Comparison of ENCODE assay signal across 11 mouse cellular contexts in genomic region chr4:107422176-107422575, GRCm38 (mm10). TPM values are rescaled to one million over a fixed set of nuclear protein-coding genes. Genes with fewer than 3 reads are reported as not detected.
A peak's percentile ranks its signal among the peaks of the same experiment; 100 is the strongest.
DNase-seq lines count a peak whose midpoint lies in the region; ATAC-seq and TF ChIP-seq lines count a peak whose summit lies in the region.
"Had no signal": no experiment of that assay in that cellular context is flagged by ENCODE, and none has a peak within 500 bp of the region (broad histone marks: within the 10 kb centered on the region; RNA-seq: fewer than 3 reads in every experiment).

No protein-coding gene starts in this region.

- peaks cover 3% of the 10 kb centered on the region; the same call in 1 of the 2 replicates for H3K36me3 ChIP-seq in forebrain, embryonic 14.5 days (ENCODE audit: control insufficient read depth, insufficient read depth, low read length)
- peaks cover 7% of the 10 kb centered on the region; the same call in 1 of the 2 replicates for H3K36me3 ChIP-seq in forebrain, embryonic 12.5 days (replicated peaks)
- no peaks in the 10 kb centered on the region; the same call in 1 of the 2 replicates for H3K36me3 ChIP-seq in liver, embryonic 14.5 days (replicated peaks; ENCODE audit: control insufficient read depth, insufficient read depth, low read depth)

- no peak overlapping the region for H3K27ac ChIP-seq in forebrain, embryonic 14.5 days (ENCODE audit: low read depth, low read length)
- H3K27ac ChIP-seq in forebrain, embryonic 12.5 days = no peak overlapping the region
- no peak overlapping the region for H3K27ac ChIP-seq in liver, embryonic 14.5 days
- H3K27ac ChIP-seq: neural tube, embryonic 12.5 days had no signal

- DNase-seq in forebrain, embryonic 14.5 days (ENCODE audit: low spot score) = peak; percentile 74
- peak; percentile 76 for DNase-seq in 3T3-L1 (ENCODE audit: low read depth, low spot score)
- peak; percentile 77 for DNase-seq in brain, embryonic 14.5 days (ENCODE audit: low read depth)
- DNase-seq in heart, postnatal 10 days = peak; percentile 45 to 70
- no peak for DNase-seq in liver, embryonic 14.5 days (ENCODE audit: low read depth in 3 of 3, low spot score in 3 of 3)
- DNase-seq in T-cell, adult 2 months (ENCODE audit: low spot score) = no peak
- no peak for DNase-seq in gastrocnemius, adult 8-10 months (ENCODE audit: low spot score in 2 of 2)

- no peaks in the 10 kb centered on the region for H3K9me3 ChIP-seq in forebrain, embryonic 14.5 days (replicated peaks; ENCODE audit: control insufficient read depth, low read length)
- no peaks in the 10 kb centered on the region for H3K9me3 ChIP-seq in forebrain, embryonic 12.5 days
- H3K9me3 ChIP-seq in liver, embryonic 14.5 days (ENCODE audit: control insufficient read depth, low read length) = no peaks in the 10 kb centered on the region
- H3K9me3 ChIP-seq: G1E; neural tube, embryonic 12.5 days had no signal

- no peak for TF ChIP-seq EP300 in liver, embryonic 14.5 days (IDR thresholded peaks at IDR 0.05; ENCODE audit: low read depth)

- intact Hi-C loops in heart, postnatal 10 days (cut with DNase I) = loop anchor here (1.0 to 2.0 kb wide), 2 partner anchors 31 to 231 kb away; no protein-coding TSS in a partner anchor

- H3K4me3 ChIP-seq in forebrain, embryonic 14.5 days (ENCODE audit: low read depth, low read length) = no peak overlapping the region
- H3K4me3 ChIP-seq in forebrain, embryonic 12.5 days (replicated peaks) = no peak overlapping the region
- no peak overlapping the region for H3K4me3 ChIP-seq in liver, embryonic 14.5 days (ENCODE audit: insufficient read depth in 1 of 2, low read depth in 2 of 2, low read length in 2 of 2)
- H3K4me3 ChIP-seq: neural tube, embryonic 12.5 days had no signal

- WGBS in forebrain, embryonic 14.5 days = 21% methylated on average over 6 of the region's 6 CpGs
- 20% methylated on average over 6 of the region's 6 CpGs for WGBS in forebrain, embryonic 12.5 days
- 24% methylated on average over 6 of the region's 6 CpGs for WGBS in liver, embryonic 14.5 days (ENCODE audit: insufficient replicate concordance)

- H3K4me1 ChIP-seq in forebrain, embryonic 14.5 days (ENCODE audit: control insufficient read depth, insufficient read depth, low read length) = peaks cover 5% of the 10 kb centered on the region; the same call in 1 of the 2 replicates
- H3K4me1 ChIP-seq in forebrain, embryonic 12.5 days = peaks cover 6% of the 10 kb centered on the region; the same call in 1 of the 2 replicates
- H3K4me1 ChIP-seq in liver, embryonic 14.5 days (replicated peaks; ENCODE audit: control insufficient read depth in 2 of 2, insufficient read depth in 2 of 2, low read length in 1 of 2) = no peaks in the 10 kb centered on the region; a peak in 2 of 4 replicates

- no peak overlapping the region for H3K4me2 ChIP-seq in forebrain, embryonic 14.5 days (ENCODE audit: low read length)
- no peak overlapping the region for H3K4me2 ChIP-seq in forebrain, embryonic 12.5 days
- H3K4me2 ChIP-seq in liver, embryonic 14.5 days (ENCODE audit: low read depth) = peak overlapping the region; percentile 63

- no peak for TF ChIP-seq POLR2A in brain, embryonic 14.5 days (IDR thresholded peaks at IDR 0.05; ENCODE audit: borderline replicate concordance, extremely low read depth, insufficient read depth, insufficient read length, poor library complexity, severe bottlenecking)

- H3K27me3 ChIP-seq in forebrain, embryonic 14.5 days (replicated peaks; ENCODE audit: control insufficient read depth, insufficient read depth, low read length) = no peaks in the 10 kb centered on the region
- H3K27me3 ChIP-seq in forebrain, embryonic 12.5 days = no peaks in the 10 kb centered on the region
- H3K27me3 ChIP-seq in liver, embryonic 14.5 days (ENCODE audit: control insufficient read depth, insufficient read depth, low read length) = no peaks in the 10 kb centered on the region
- H3K27me3 ChIP-seq: neural tube, embryonic 12.5 days had no signal

- ATAC-seq in forebrain, embryonic 14.5 days = peak; percentile 34; the same call in 1 of the 2 replicates
- ATAC-seq in forebrain, embryonic 12.5 days (ENCODE audit: low FRiP score) = no peak
- ATAC-seq in liver, embryonic 14.5 days (ENCODE audit: insufficient read depth) = no peak

- peak; percentile 73; the same call in 1 of the 2 replicates for TF ChIP-seq CTCF in brain, embryonic 14.5 days (IDR thresholded peaks at IDR 0.05; ENCODE audit: borderline replicate concordance, extremely low read depth, insufficient read depth, insufficient read length)
- TF ChIP-seq CTCF in liver, embryonic 14.5 days (IDR thresholded peaks at IDR 0.05; ENCODE audit: low read depth) = peak; percentile 65

- H3K9ac ChIP-seq in forebrain, embryonic 14.5 days (ENCODE audit: low read length) = no peak overlapping the region
- no peak overlapping the region for H3K9ac ChIP-seq in forebrain, embryonic 12.5 days
- H3K9ac ChIP-seq in liver, embryonic 14.5 days (replicated peaks) = no peak overlapping the region
- H3K9ac ChIP-seq: neural tube, embryonic 12.5 days had no signal

RNA-seq across cellular contexts. Expression of gene Glis1, which starts 12.2 kb away (rescaled TPM):
- 0.27 and 0.40 TPM in 2 replicates for polyA plus RNA-seq in forebrain, embryonic 14.5 days (2014; fragmentation: Nextera tagmentation; extraction: Ambion mirVana)
- polyA plus RNA-seq in forebrain, embryonic 12.5 days (2016; fragmentation: Nextera tagmentation; extraction: Ambion mirVana) = 3.4 and 3.8 TPM in 2 replicates
- polyA plus RNA-seq in brain, embryonic 14.5 days (2012; rRNA removed) = 1.3 and 1.4 TPM in 2 replicates
- total RNA-seq in heart, postnatal 10 days (2021) = under 1 TPM in 1 of 2 experiments, not detected in 1; 0.38 TPM
- polyA plus RNA-seq in liver, embryonic 14.5 days (2012; rRNA removed) = 0.17 and 0.35 TPM in 2 replicates
- 0.10 and 0.40 TPM in 2 replicates for polyA plus RNA-seq in liver, embryonic 14.5 days (2014; fragmentation: Nextera tagmentation; extraction: Ambion mirVana)
- total RNA-seq in gastrocnemius, adult 8-10 months (2022) = under 1 TPM in 3 of 4 experiments, not detected in 1; 0.12 to 0.58 (median 0.31) TPM
- total RNA-seq: hematopoietic stem cell, adult 5-6 weeks had no signal

RNA-seq across cellular contexts. Expression of gene Ndc1, which starts 54.6 kb away (rescaled TPM):
- polyA plus RNA-seq in forebrain, embryonic 14.5 days (2014; fragmentation: Nextera tagmentation; extraction: Ambion mirVana) = 23.9 and 25.0 TPM in 2 replicates
- 38.8 and 39.9 TPM in 2 replicates for polyA plus RNA-seq in forebrain, embryonic 12.5 days (2016; fragmentation: Nextera tagmentation; extraction: Ambion mirVana)
- 20.2 and 24.9 TPM in 2 replicates for polyA plus RNA-seq in brain, embryonic 14.5 days (2012; rRNA removed)
- 10 to 100 TPM; 15.0 to 16.7 TPM for total RNA-seq in heart, postnatal 10 days (2021)
- polyA plus RNA-seq in liver, embryonic 14.5 days (2012; rRNA removed) = 8.7 and 9.6 TPM in 2 replicates
- 17.2 and 21.2 TPM in 2 replicates for polyA plus RNA-seq in liver, embryonic 14.5 days (2014; fragmentation: Nextera tagmentation; extraction: Ambion mirVana)
- total RNA-seq in gastrocnemius, adult 8-10 months (2022) = 1 to 10 TPM; 5.8 to 9.5 (median 6.5) TPM

Comparison
In these comparisons a context has a peak if more than half of its experiments do, and no peak if none do; other contexts are left out.
1. DNase-seq: peak in forebrain, embryonic 14.5 days (single experiment), 3T3-L1 (single experiment), brain, embryonic 14.5 days (single experiment) and heart, postnatal 10 days (2 of 2); none in liver, embryonic 14.5 days (0 of 3), T-cell, adult 2 months (single experiment) and gastrocnemius, adult 8-10 months (0 of 2).